Mouse (Mus musculus) heart, postnatal 10 days (tissue): ENCODE measurements around the gene 6030498E09Rik. TPM values are rescaled to one million over a fixed set of nuclear protein-coding genes. Genes with fewer than 3 reads are reported as not detected.

Experiments used
- DNase-seq, 2 experiments: peaks; one replicate each; pipeline ENCODE4 v3.0.0; 2021
- intact Hi-C: fragments of 180-260 bp; cut with DNase I; formaldehyde crosslinking; loops from one replicate; pipeline ENCODE4 v1.15.1; 2025
- microRNA-seq, 2 experiments: library from miRNA; unstranded; fragments of <30 nt; microRNA quantifications; one replicate each; pipeline ENCODE4 v1.2.0; 2022
- total RNA-seq, 2 experiments: library from RNA; stranded (reverse); gene quantifications; 2 replicates each; pipeline ENCODE4 v1.2.3; 2021

6030498E09Rik gene
- total RNA-seq = not detected

GRCm38 (mm10) chrX:38772478-38772877 lies at the start of gene 6030498E09Rik:
Gene 6030498E09Rik, plus strand, starts transcription at chrX:38772671.
- peak; percentile 5 to 11 for DNase-seq
- intact Hi-C loops = loop anchor here (10.0 kb wide), 1 partner anchor 258 kb away; no protein-coding TSS in a partner anchor

- intact Hi-C loops = no loop called here
- DNase-seq = no peak
These were observed 42.4 kb upstream of the 6030498E09Rik start for GRCm38 (mm10) chrX:38730081-38730480.

GRCm38 (mm10) chrX:38730639-38731038 lies 41.8 kb upstream of the 6030498E09Rik start:
- peak in 1 of 2 experiments; percentile 7 for DNase-seq
- intact Hi-C loops = no loop called here

- intact Hi-C loops = no loop called here
These were observed 38.8 kb upstream of the 6030498E09Rik start for GRCm38 (mm10) chrX:38733683-38734082.

GRCm38 (mm10) chrX:38734916-38735880 lies 37.3 kb upstream of the 6030498E09Rik start:
- DNase-seq = peak in 1 of 2 experiments; percentile 7
- intact Hi-C loops = no loop called here

More at GRCm38 (mm10) chrX:38733683-38734082, 38.8 kb upstream of the 6030498E09Rik start:
- no peak for DNase-seq

GRCm38 (mm10) chrX:38771453-38771852 lies 1.0 kb upstream of the 6030498E09Rik start:
- intact Hi-C loops = loop anchor here (10.0 kb wide), 1 partner anchor 257 kb away; no protein-coding TSS in a partner anchor
- DNase-seq = no peak

- intact Hi-C loops = loop anchor here (10.0 kb wide), 1 partner anchor 257 kb away; no protein-coding TSS in a partner anchor
- peak; percentile 11 to 16 for DNase-seq
These were observed 585 bp upstream of the 6030498E09Rik start for GRCm38 (mm10) chrX:38771886-38772285.

- intact Hi-C loops = no loop called here
- no peak for DNase-seq
These were observed 21.9 kb downstream of the 6030498E09Rik start for GRCm38 (mm10) chrX:38794373-38794772.

GRCm38 (mm10) chrX:38813934-38814333 lies 41.5 kb downstream of the 6030498E09Rik start:
- no peak for DNase-seq
- intact Hi-C loops = no loop called here

- peak in 1 of 2 experiments; percentile 0 for DNase-seq
- intact Hi-C loops = no loop called here
These were observed 44.4 kb downstream of the 6030498E09Rik start for GRCm38 (mm10) chrX:38816841-38817240.

- no peak for DNase-seq
- intact Hi-C loops = no loop called here
These were observed 186.1 kb downstream of the 6030498E09Rik start for GRCm38 (mm10) chrX:38958571-38958970.

GRCm38 (mm10) chrX:38996265-38996664 lies 223.8 kb downstream of the 6030498E09Rik start:
- intact Hi-C loops = no loop called here
- no peak for DNase-seq

Small RNA genes within 50 kb of the gene (microRNA-seq; reads per million reads assigned to microRNA genes)
- 0 reads per million in 2 experiments for gene Gm25642

Other genes starting within 250 kb of the 6030498E09Rik start
- 10 to 100 TPM; 17.3 to 19.3 TPM for gene Cul4b, start 196.5 kb upstream of the 6030498E09Rik start, total RNA-seq
- 10 to 100 TPM; 41.6 to 42.8 TPM for gene Mcts1, start 172.1 kb upstream of the 6030498E09Rik start, total RNA-seq
- 10 to 100 TPM; 10.5 to 11.4 TPM for gene C1galt1c1, start 137.6 kb upstream of the 6030498E09Rik start, total RNA-seq